Mouse (Mus musculus) heart, embryonic 11.5 days (tissue): ENCODE results near the gene Sbk3. TPM values are rescaled to one million over a fixed set of nuclear protein-coding genes. Genes with fewer than 3 reads are reported as not detected.
A peak's percentile ranks its signal among the peaks of the same experiment; 100 is the strongest.

Source experiments
- ATAC-seq: fragments of 200-750 bp; cut with Nextera tagmentation; replicated peaks from 2 replicates; pipeline ENCODE4 v1.8.0; 2017; ENCODE audit warnings: moderate library complexity; ENCODE audit not compliant: insufficient number of reproducible peaks, low FRiP score, low TSS enrichment
- H3K27ac ChIP-seq: fragments of 300-500 bp; sonication (generic); 2 replicates; pipeline ENCODE4 v1.5.1; 2014; ENCODE audit warnings: mild to moderate bottlenecking, low read depth, low read length
- H3K27me3 ChIP-seq: fragments of 300-500 bp; sonication (generic); 2 replicates; pipeline ENCODE4 v1.6.1; 2014; ENCODE audit warnings: mild to moderate bottlenecking, low read length, mixed read lengths; ENCODE audit not compliant: control insufficient read depth, insufficient read depth
- H3K36me3 ChIP-seq: fragments of 300-500 bp; sonication (generic); 2 replicates; pipeline ENCODE4 v1.6.1; 2014; ENCODE audit warnings: mild to moderate bottlenecking, low read length, moderate library complexity, mixed read lengths; ENCODE audit not compliant: control insufficient read depth, insufficient read depth
- H3K4me1 ChIP-seq: fragments of 300-500 bp; sonication (generic); 2 replicates; pipeline ENCODE4 v1.6.1; 2014; ENCODE audit warnings: low read length; ENCODE audit not compliant: control insufficient read depth, insufficient read depth
- H3K4me2 ChIP-seq: fragments of 300-500 bp; sonication (generic); 2 replicates; pipeline ENCODE4 v1.6.1; 2014; ENCODE audit warnings: mild to moderate bottlenecking, moderate library complexity
- H3K4me3 ChIP-seq: fragments of 300-500 bp; sonication (generic); 2 replicates; pipeline ENCODE4 v1.5.1; 2014; ENCODE audit warnings: low read depth, low read length
- H3K9ac ChIP-seq: fragments of 300-500 bp; sonication (generic); 2 replicates; pipeline ENCODE4 v1.6.1; 2014; ENCODE audit warnings: mild to moderate bottlenecking, low read depth, low read length, moderate library complexity
- H3K9me3 ChIP-seq: fragments of 300-500 bp; sonication (generic); replicated peaks from 2 replicates; pipeline ENCODE4 v1.6.1; 2016; ENCODE audit warnings: low read length; ENCODE audit not compliant: control insufficient read depth
- WGBS: fragments of 180-500 bp; shearing (Covaris S2); extraction: QIAGEN DNeasy Blood & Tissue Kit; methylation state at CpG from one replicate; pipeline ENCODE4 v1.1.7; 2014; ENCODE audit not compliant: insufficient replicate concordance; 5-methylcytosine and 5-hydroxymethylcytosine counted together
- polyA plus RNA-seq: library from polyadenylated mRNA; unstranded; fragments of >200 nt; fragmentation: Nextera tagmentation; extraction: Ambion mirVana; gene quantifications from 2 replicates; pipeline ENCODE4 v1.2.1, GENCODE M21; 2014

Sbk3 gene
- polyA plus RNA-seq, 1 experiment from 2014 or later: 0.49 TPM

DNA sequence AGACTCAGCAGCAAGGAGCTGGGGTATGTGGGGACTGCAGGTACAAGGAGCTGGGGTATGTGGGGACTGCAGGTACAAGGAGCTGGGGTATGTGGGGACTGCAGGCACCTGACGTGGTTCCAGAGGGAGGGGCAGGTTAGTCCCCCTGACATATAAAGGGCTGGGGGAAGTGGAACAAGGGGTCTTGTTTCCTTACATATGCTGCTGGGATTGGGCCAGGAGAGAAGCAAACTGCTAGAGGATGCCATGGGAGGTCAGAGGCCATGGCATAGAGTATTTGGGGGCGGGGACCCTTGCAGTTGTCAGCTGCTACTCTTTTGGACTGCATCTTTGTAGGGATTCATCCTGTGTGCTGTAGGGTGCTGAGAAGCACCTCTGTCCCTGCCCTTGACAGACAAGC lies 53.5 kb downstream of the Sbk3 start:
- Histone ChIP-seq H3K4me2 (no peak overlapping the region), H3K4me3 (no peak overlapping the region), H3K27me3 (no peaks in the 10 kb centered on the region), H3K27ac (no peak overlapping the region), H3K4me1 (peaks cover 21% of the 10 kb centered on the region), H3K36me3 (peaks cover 29% of the 10 kb centered on the region), H3K9ac (peak overlapping the region; percentile 28; the same call in 1 of the 2 replicates), H3K9me3 (no peaks in the 10 kb centered on the region)
- WGBS: 88% methylated on average over 2 of the region's 2 CpGs
- ATAC-seq: no peak

GRCm38 (mm10) chr7:4915669-4916416 lies 55.1 kb downstream of the Sbk3 start:
- Histone ChIP-seq H3K9ac (peak overlapping the region; percentile 97), H3K4me1 (peaks cover 9% of the 10 kb centered on the region), H3K27me3 (no peaks in the 10 kb centered on the region), H3K36me3 (peaks cover 28% of the 10 kb centered on the region), H3K4me2 (peak overlapping the region; percentile 62), H3K27ac (peak overlapping the region; percentile 93), H3K9me3 (no peaks in the 10 kb centered on the region), H3K4me3 (peak overlapping the region; percentile 74)
- 25% methylated on average over 14 of the region's 14 CpGs for WGBS
- ATAC-seq: 0 out of 2 replicates have a peak, but pooled peaks have one; percentile 36

Other genes starting within 250 kb of the Sbk3 start
- gene Tmem150b, start 245.9 kb downstream of the Sbk3 start, polyA plus RNA-seq: not detected in 2 replicates
- 58.6 and 63.5 TPM in 2 replicates for gene Kmt5c, start 231.1 kb downstream of the Sbk3 start, polyA plus RNA-seq
- gene Cox6b2, start 218.1 kb downstream of the Sbk3 start, polyA plus RNA-seq: 32.9 and 42.4 TPM in 2 replicates
- not detected in 2 replicates for gene Fam71e2, start 199.9 kb downstream of the Sbk3 start, polyA plus RNA-seq
- not detected in 2 replicates for gene Il11, start 188.3 kb downstream of the Sbk3 start, polyA plus RNA-seq
- gene Tmem190, start 188.2 kb downstream of the Sbk3 start, polyA plus RNA-seq: not detected in 2 replicates
- 2.2 and 2.4 TPM in 2 replicates for gene Tmem238, start 181.5 kb downstream of the Sbk3 start, polyA plus RNA-seq
- 143 and 156 TPM in 2 replicates for gene Rpl28, start 178.3 kb downstream of the Sbk3 start, polyA plus RNA-seq
- 317 and 378 TPM in 2 replicates for gene Ube2s, start 158.6 kb downstream of the Sbk3 start, polyA plus RNA-seq
- 0.09 TPM in 1 of 2 replicates, not detected in the other for gene Shisa7, start 126.5 kb downstream of the Sbk3 start, polyA plus RNA-seq
- gene Isoc2b, start 100.9 kb downstream of the Sbk3 start, polyA plus RNA-seq: 2.9 and 3.3 TPM in 2 replicates
- gene Isoc2a, start 94.0 kb downstream of the Sbk3 start, polyA plus RNA-seq: 0.59 and 1.1 TPM in 2 replicates
- 0.17 and 0.20 TPM in 2 replicates for gene Gm36210, start 64.7 kb downstream of the Sbk3 start, polyA plus RNA-seq
- gene Zfp628, start 56.0 kb downstream of the Sbk3 start, polyA plus RNA-seq: 2.6 and 2.8 TPM in 2 replicates
- 4.7 and 5.0 TPM in 2 replicates for gene Nat14, start 49.1 kb downstream of the Sbk3 start, polyA plus RNA-seq
- 0.53 and 1.1 TPM in 2 replicates for gene Ssc5d, start 45.4 kb downstream of the Sbk3 start, polyA plus RNA-seq
- gene Sbk2, start 6.8 kb downstream of the Sbk3 start, polyA plus RNA-seq: 3.3 and 5.4 TPM in 2 replicates
- 32.5 and 38.8 TPM in 2 replicates for gene Zfp579, start 25.0 kb upstream of the Sbk3 start, polyA plus RNA-seq
- gene Zfp524, start 43.2 kb upstream of the Sbk3 start, polyA plus RNA-seq: 10.2 and 11.0 TPM in 2 replicates
- 25.5 and 25.9 TPM in 2 replicates for gene Fiz1, start 43.5 kb upstream of the Sbk3 start, polyA plus RNA-seq
- gene Gm44973, start 44.3 kb upstream of the Sbk3 start, polyA plus RNA-seq: 0.89 TPM in 1 of 2 replicates, not detected in the other
- gene Zfp865, start 49.2 kb upstream of the Sbk3 start, polyA plus RNA-seq: 3.4 and 5.5 TPM in 2 replicates
- gene Ccdc106, start 49.4 kb upstream of the Sbk3 start, polyA plus RNA-seq: 1.5 and 2.9 TPM in 2 replicates
- gene 4632433K11Rik, start 63.0 kb upstream of the Sbk3 start, polyA plus RNA-seq: not detected in 2 replicates
- 3.4 and 4.2 TPM in 2 replicates for gene Zfp784, start 67.3 kb upstream of the Sbk3 start, polyA plus RNA-seq
- gene Zfp580, start 80.4 kb upstream of the Sbk3 start, polyA plus RNA-seq: 14.7 and 17.8 TPM in 2 replicates
- 84.0 and 85.5 TPM in 2 replicates for gene U2af2, start 91.0 kb upstream of the Sbk3 start, polyA plus RNA-seq
- gene Epn1, start 109.1 kb upstream of the Sbk3 start, polyA plus RNA-seq: 47.0 and 48.1 TPM in 2 replicates
- gene Rfpl4, start 145.8 kb upstream of the Sbk3 start, polyA plus RNA-seq: not detected in 2 replicates
- gene Rasl2-9, start 154.8 kb upstream of the Sbk3 start, polyA plus RNA-seq: 1.3 and 1.8 TPM in 2 replicates
- not detected in 2 replicates for gene Vmn1r55, start 178.5 kb upstream of the Sbk3 start, polyA plus RNA-seq
- gene Vmn1r56, start 225.6 kb upstream of the Sbk3 start, polyA plus RNA-seq: not detected in 2 replicates
- gene Vmn1r57, start 247.3 kb upstream of the Sbk3 start, polyA plus RNA-seq: not detected in 2 replicates